Mouse (Mus musculus) liver, adult (tissue): ENCODE data around the gene Aacs.

Experiments
- GATA4 ChIP-seq: IDR thresholded peaks from 2 replicates; pipeline ENCODE4 v1.6.1; 2014; ENCODE audit warnings: mild to moderate bottlenecking, low read length; ENCODE audit not compliant: insufficient replicate concordance

The Aacs gene

GRCm38 (mm10) chr5:125475601-125476285 lies at the start of gene Aacs:
Gene Aacs (plus strand): TSS chr5:125475814.
- peak; percentile 27; the same call in 1 of the 2 replicates for TF ChIP-seq GATA4

- TF ChIP-seq GATA4, result no peak
Measured at GRCm38 (mm10) chr5:125426343-125426742, 49.3 kb upstream of the Aacs start.

- no peak for TF ChIP-seq GATA4
Measured at GRCm38 (mm10) chr5:125433793-125434337, 41.7 kb upstream of the Aacs start, which contains the start of gene Dhx37. Gene Dhx37 (minus strand): TSS chr5:125434121.

GRCm38 (mm10) chr5:125440583-125441233 lies 34.9 kb upstream of the Aacs start:
- TF ChIP-seq GATA4, result no peak

- TF ChIP-seq GATA4, result no peak
Measured at GRCm38 (mm10) chr5:125441234-125442114, 34.1 kb upstream of the Aacs start, which contains the start of gene Bri3bp. Gene Bri3bp (plus strand): TSS chr5:125441568.

- TF ChIP-seq GATA4, result no peak
Measured at GRCm38 (mm10) chr5:125442136-125442995, 33.2 kb upstream of the Aacs start.

- no peak for TF ChIP-seq GATA4
Measured at GRCm38 (mm10) chr5:125443335-125443734, 32.3 kb upstream of the Aacs start.

- no peak for TF ChIP-seq GATA4
Measured at GRCm38 (mm10) chr5:125443915-125444314, 31.7 kb upstream of the Aacs start.

- no peak for TF ChIP-seq GATA4
Measured at GRCm38 (mm10) chr5:125444554-125444953, 31.1 kb upstream of the Aacs start.

- TF ChIP-seq GATA4, result no peak
Measured at GRCm38 (mm10) chr5:125446344-125446743, 29.3 kb upstream of the Aacs start.

- no peak for TF ChIP-seq GATA4
Measured at GRCm38 (mm10) chr5:125448026-125448425, 27.6 kb upstream of the Aacs start.

- peak; percentile 61; the same call in 1 of the 2 replicates for TF ChIP-seq GATA4
Measured at GRCm38 (mm10) chr5:125448631-125449030, 27.0 kb upstream of the Aacs start.

GRCm38 (mm10) chr5:125449306-125449705 lies 26.3 kb upstream of the Aacs start:
- no peak for TF ChIP-seq GATA4

- peak; percentile 79; the same call in 1 of the 2 replicates for TF ChIP-seq GATA4
Measured at GRCm38 (mm10) chr5:125452573-125452972, 23.0 kb upstream of the Aacs start.
